Mouse (Mus musculus) bone marrow, adult 2 months (tissue): ENCODE data around the gene Cc2d2a.

ENCODE experiments used
- CTCF ChIP-seq: fragments of 200-500 bp; IDR thresholded peaks from 2 replicates; pipeline ENCODE4 v1.5.1; 2011; ENCODE audit warnings: low read length, control low read depth; ENCODE audit not compliant: control insufficient read depth, insufficient read depth
- POLR2A ChIP-seq: fragments of 200-500 bp; IDR thresholded peaks from 2 replicates; pipeline ENCODE4 v1.6.1; 2011; ENCODE audit warnings: low read depth, mild to moderate bottlenecking, control low read depth, low read length, borderline replicate concordance; ENCODE audit not compliant: control insufficient read depth

GRCm38 (mm10) chr5:43699240-43699639 is 37.1 kb downstream of the Cc2d2a start:
- TF ChIP-seq CTCF (no peak), POLR2A (no peak)
